Comparison of ENCODE assay signal across 10 mouse cellular contexts in the genomic region with DNA sequence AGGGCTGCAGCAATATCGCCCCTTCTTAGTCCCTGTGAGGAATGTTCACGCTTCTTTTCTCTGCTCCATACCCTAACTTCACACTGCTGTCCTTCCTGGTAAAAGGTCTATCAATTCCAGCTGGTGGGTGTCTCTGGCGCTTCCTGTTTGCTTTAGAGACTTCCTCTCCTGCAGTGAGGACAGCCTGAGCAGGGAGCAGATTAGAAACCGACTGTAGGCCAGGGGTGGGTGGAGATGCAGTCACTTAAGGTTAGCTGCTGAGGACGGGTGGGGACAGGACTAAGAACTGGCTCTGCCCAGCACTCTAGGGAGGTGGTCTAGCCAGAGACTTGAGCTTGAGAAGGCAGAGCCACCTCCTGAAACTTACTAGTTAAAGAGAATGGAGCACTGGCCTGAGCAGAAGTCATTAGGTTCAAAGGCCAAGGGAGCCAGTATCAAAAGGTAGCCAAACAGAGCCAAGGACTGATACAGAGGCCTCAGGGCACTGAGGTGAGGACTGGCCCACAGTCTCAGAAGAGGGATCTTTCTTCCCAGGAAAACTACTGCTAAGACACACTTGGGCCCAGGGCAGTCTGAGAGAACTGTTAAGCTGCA. TPM values are rescaled to one million over a fixed set of nuclear protein-coding genes. Genes with fewer than 3 reads are reported as not detected.
DNase-seq lines count a peak whose midpoint lies in the region; ATAC-seq lines count a peak whose summit lies in the region.
"Had no signal": no experiment of that assay in that cellular context is flagged by ENCODE, and none has a peak within 500 bp of the region (broad histone marks: within the 10 kb centered on the region; RNA-seq: fewer than 3 reads in every experiment).

No protein-coding gene starts in this region.

- H3K27me3 ChIP-seq in embryonic facial prominence, embryonic 12.5 days = no peaks in the 10 kb centered on the region

- H3K9ac ChIP-seq in embryonic facial prominence, embryonic 12.5 days = no peak overlapping the region

- H3K36me3 ChIP-seq in embryonic facial prominence, embryonic 12.5 days = peaks cover 16% of the 10 kb centered on the region; the same call in 1 of the 2 replicates

- WGBS in embryonic facial prominence, embryonic 12.5 days = 24% methylated on average over 5 of the region's 5 CpGs

- intact Hi-C loops in heart, postnatal 25 days (cut with DNase I) = no loop called here

- 0 out of 2 replicates have a peak overlapping the region, but pooled peaks have one; percentile 46 for H3K27ac ChIP-seq in embryonic facial prominence, embryonic 12.5 days

- no peaks in the 10 kb centered on the region for H3K9me3 ChIP-seq in embryonic facial prominence, embryonic 12.5 days

- peak; percentile 98 for DNase-seq in heart, adult 11 months
- DNase-seq in heart, postnatal 25 days (ENCODE audit: low spot score) = no peak
- DNase-seq in kidney, adult 9 months = peak; percentile 74
- DNase-seq in lung, postnatal 36 days = peak; percentile 82
- DNase-seq in right cerebral cortex, adult 2 months (ENCODE audit: low spot score in 2 of 2) = no peak
- no peak for DNase-seq in cerebellum, postnatal 25 days
- DNase-seq in right cerebral cortex, postnatal 14 days = no peak
- DNase-seq: cerebellum, adult 8-10 months; layer of hippocampus, adult 9-11 months had no signal

- no peak overlapping the region for H3K4me2 ChIP-seq in embryonic facial prominence, embryonic 12.5 days (replicated peaks)

- no peak for ATAC-seq in embryonic facial prominence, embryonic 12.5 days (ENCODE audit: insufficient number of reproducible peaks, insufficient read depth, low FRiP score, low TSS enrichment)

- H3K4me1 ChIP-seq in embryonic facial prominence, embryonic 12.5 days = peaks cover 13% of the 10 kb centered on the region

- no peak overlapping the region for H3K4me3 ChIP-seq in embryonic facial prominence, embryonic 12.5 days

RNA-seq across cellular contexts. Expression of a gene that starts 11.4 kb away (rescaled TPM):
- not detected for total RNA-seq in heart, postnatal 25 days (2021)
- polyA plus RNA-seq in embryonic facial prominence, embryonic 12.5 days (2016; fragmentation: Nextera tagmentation; extraction: Ambion mirVana) = 0.33 TPM in 1 of 2 replicates, not detected in the other

RNA-seq across cellular contexts. Expression of a gene that starts 12.8 kb away (rescaled TPM):
- 10 to 100 TPM; 12.3 to 13.6 TPM for total RNA-seq in heart, postnatal 25 days (2021)
- polyA plus RNA-seq in embryonic facial prominence, embryonic 12.5 days (2016; fragmentation: Nextera tagmentation; extraction: Ambion mirVana) = 71.2 and 72.4 TPM in 2 replicates

RNA-seq across cellular contexts. Expression of a gene that starts 13.0 kb away (rescaled TPM):
- total RNA-seq in heart, postnatal 25 days (2021) = 10 to 100 TPM; 62.1 to 66.8 TPM
- polyA plus RNA-seq in embryonic facial prominence, embryonic 12.5 days (2016; fragmentation: Nextera tagmentation; extraction: Ambion mirVana) = 18.9 and 26.1 TPM in 2 replicates

RNA-seq across cellular contexts. Expression of a gene that starts 20.9 kb away (rescaled TPM):
- total RNA-seq in heart, postnatal 25 days (2021) = under 1 TPM; 0.68 to 0.98 TPM
- 2.6 and 3.3 TPM in 2 replicates for polyA plus RNA-seq in embryonic facial prominence, embryonic 12.5 days (2016; fragmentation: Nextera tagmentation; extraction: Ambion mirVana)

RNA-seq across cellular contexts. Expression of a gene that starts 32.8 kb away (rescaled TPM):
- under 1 TPM; 0.31 to 0.47 TPM for total RNA-seq in heart, postnatal 25 days (2021)
- 1.5 and 2.6 TPM in 2 replicates for polyA plus RNA-seq in embryonic facial prominence, embryonic 12.5 days (2016; fragmentation: Nextera tagmentation; extraction: Ambion mirVana)

Comparison
In these comparisons a context has a peak if more than half of its experiments do, and no peak if none do; other contexts are left out.
1. DNase-seq: peak in heart, adult 11 months (single experiment), kidney, adult 9 months (single experiment) and lung, postnatal 36 days (single experiment); none in heart, postnatal 25 days (single experiment), right cerebral cortex, adult 2 months (0 of 2), cerebellum, postnatal 25 days (0 of 2) and right cerebral cortex, postnatal 14 days (single experiment).